Mouse (Mus musculus) liver, adult (tissue): ENCODE measurements around the gene Mtmr14.

Source experiments
- GATA4 ChIP-seq: IDR thresholded peaks from 2 replicates; pipeline ENCODE4 v1.6.1; 2014; ENCODE audit warnings: mild to moderate bottlenecking, low read length; ENCODE audit not compliant: insufficient replicate concordance

Gene Mtmr14

DNA sequence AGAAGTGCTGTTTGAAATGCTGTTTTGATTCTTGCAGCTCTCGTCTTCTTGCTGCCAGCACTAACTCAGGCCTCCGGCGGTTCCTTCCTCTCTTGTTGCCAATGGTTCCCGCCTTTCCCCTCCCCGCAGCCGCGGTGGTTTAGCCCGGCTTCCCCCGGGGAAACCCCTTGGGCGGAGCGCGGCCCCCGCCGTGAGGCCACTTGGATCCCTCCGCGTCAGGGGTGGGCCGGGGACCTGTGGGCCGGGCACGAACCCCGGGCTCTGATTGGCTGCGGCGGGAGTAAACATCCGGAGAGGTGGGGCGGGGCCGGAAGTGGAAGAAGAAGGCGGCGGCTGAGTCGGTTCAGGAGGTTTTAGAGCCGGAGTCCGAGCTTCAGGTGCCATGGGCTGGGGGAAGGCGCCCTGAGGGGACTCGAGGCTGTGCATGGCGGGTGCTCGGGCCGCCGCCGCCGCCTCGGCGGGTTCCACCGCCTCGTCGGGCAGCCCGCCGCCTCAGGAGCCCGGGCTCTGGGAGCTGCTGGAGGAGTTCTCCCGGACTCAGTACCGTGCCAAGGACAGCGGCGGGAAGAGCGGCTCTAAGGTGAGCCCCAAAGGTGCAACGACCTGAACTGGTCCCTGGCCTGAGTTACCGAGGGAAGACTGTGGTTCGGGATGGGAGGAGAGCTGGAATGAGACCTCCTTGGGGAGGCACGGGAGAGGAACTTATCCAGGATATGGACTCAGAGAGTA lies at the start of gene Mtmr14:
Mtmr14 (plus strand) TSS at position 302 of the 729 bp plus-strand sequence.
- peak; percentile 73; the same call in 1 of the 2 replicates for TF ChIP-seq GATA4

GRCm38 (mm10) chr6:113193765-113194460 lies 43.7 kb upstream of the Mtmr14 start:
- TF ChIP-seq GATA4 = no peak

- no peak for TF ChIP-seq GATA4
Observed at GRCm38 (mm10) chr6:113194517-113194840, 43.2 kb upstream of the Mtmr14 start.

GRCm38 (mm10) chr6:113194841-113195595 lies 42.6 kb upstream of the Mtmr14 start, which contains the start of gene Lhfpl4:
Gene Lhfpl4, minus strand, starts transcription at chr6:113195384.
- no peak for TF ChIP-seq GATA4

- TF ChIP-seq GATA4 = no peak
Observed at GRCm38 (mm10) chr6:113195596-113195992, 42.0 kb upstream of the Mtmr14 start.

DNA sequence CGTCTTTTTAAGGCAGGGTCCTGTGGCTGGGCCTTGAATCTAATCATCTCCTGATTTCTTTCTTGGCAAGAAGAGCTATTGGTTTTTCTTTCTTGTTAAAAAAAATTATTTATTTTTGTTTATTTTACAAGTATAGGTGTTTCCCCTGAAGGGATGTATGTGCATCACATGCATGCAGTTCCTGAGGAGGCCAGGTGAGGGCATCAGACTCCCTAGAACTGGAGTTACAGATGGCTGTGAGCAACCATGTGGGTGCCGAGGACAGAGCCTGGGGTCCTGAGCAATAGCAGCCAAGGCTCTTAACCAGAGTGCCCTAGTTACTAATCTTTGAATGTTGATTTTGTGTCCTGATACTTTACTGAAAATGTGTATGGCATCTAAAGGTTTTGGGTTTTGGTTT lies 21.4 kb upstream of the Mtmr14 start:
- TF ChIP-seq GATA4 = no peak

GRCm38 (mm10) chr6:113225798-113226197 lies 11.8 kb upstream of the Mtmr14 start:
- no peak for TF ChIP-seq GATA4

DNA sequence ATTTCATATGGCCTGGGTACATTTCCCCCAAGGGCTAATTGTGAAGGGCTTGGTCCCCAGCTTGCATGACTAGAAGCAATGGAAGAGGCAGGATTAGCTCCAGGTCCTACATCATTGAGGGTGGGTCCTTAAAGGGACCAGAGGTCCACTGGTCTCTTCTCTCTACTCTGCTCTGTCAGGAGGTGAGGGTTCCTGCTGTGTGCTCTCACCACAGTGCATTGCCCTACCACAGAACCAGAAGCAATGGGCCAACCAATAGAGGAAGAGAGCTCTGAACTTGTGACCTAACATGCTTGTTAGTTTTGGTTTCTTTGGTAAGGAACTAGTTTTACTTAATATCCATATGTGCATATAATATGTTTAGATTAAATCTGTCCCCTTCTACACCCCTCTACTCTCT lies 10.9 kb upstream of the Mtmr14 start:
- no peak for TF ChIP-seq GATA4

DNA sequence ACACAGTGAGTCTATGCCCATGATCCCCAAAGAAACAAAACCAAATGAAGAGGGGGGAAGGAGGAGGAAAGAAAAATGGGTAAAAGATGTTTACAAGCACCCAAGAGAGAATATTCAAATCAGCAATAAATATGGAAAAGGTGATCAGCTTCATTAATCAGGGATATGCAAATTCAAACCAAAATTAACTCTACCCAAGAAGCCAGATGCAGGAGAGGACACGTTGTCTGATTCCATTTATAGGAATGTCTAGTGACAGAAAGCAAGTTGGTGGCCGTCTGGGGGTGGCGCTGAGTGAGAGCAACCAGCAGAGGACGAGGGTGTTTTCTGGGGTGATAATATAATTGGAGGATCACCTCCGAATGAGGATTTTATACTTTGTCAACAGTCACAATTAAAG lies 2.5 kb upstream of the Mtmr14 start:
- TF ChIP-seq GATA4 = no peak

DNA sequence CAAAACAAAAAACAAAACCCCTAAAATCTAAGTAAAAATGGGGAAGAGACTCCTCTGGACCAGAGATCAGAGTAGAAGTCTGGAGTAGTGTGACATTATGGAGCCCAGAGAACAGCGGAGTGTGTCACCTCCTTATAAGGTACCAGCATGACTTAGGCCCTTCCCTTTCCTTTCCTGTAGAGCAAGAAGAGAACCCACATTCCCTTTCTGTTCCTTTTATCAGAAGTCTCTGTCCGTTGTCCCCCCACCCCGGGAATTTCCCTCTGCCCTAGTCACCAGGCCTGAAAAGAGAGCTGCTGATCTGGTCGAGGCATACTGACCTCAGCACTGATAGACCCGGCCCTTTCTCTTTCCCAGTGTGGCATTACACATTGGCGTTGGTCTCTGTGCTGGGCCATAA lies 799 bp downstream of the Mtmr14 start:
- TF ChIP-seq GATA4 = no peak

DNA sequence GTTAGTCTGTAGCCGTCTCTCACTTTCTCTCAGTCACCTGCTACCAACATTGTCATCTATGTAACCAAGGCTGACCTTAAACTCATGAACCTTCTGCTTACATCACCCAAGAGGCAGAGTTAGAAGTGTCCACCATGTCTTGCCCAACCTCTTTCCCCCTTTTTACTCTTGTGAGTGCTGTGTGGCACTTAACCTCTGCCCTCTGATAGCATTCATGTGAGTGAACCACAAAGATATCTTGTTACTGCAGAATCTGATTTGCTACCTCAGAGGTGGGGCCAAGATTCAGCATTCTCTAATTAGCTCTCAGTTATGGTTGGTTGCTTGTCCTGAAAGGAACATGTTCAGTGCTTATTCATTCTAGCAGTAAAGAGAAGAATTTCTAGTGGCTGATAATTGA lies 5.1 kb downstream of the Mtmr14 start:
- no peak for TF ChIP-seq GATA4

GRCm38 (mm10) chr6:113245585-113245984 lies 7.9 kb downstream of the Mtmr14 start:
- TF ChIP-seq GATA4 = no peak

GRCm38 (mm10) chr6:113250786-113251185 lies 13.1 kb downstream of the Mtmr14 start:
- TF ChIP-seq GATA4 = no peak

DNA sequence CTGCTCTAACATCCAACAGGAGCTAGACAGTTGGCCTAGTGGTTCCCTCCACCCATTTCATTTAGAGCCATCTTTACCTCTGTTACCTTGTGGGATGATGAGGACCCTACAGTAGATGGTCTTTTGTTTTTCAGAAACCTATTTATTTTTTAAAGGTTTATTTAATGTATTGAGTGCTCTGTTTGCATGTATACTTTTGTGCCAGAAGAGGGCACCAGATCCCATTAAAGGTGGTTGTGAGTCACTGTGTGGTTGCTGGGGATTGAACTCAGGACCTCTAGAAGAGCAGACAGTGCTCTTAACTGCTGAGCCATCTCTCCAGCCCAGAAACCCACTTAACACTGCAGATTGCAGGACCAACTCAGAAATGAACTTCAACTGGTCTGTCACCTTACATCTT lies 14.3 kb downstream of the Mtmr14 start:
- no peak for TF ChIP-seq GATA4

GRCm38 (mm10) chr6:113254899-113255298 lies 17.3 kb downstream of the Mtmr14 start:
- TF ChIP-seq GATA4 = no peak

GRCm38 (mm10) chr6:113261174-113261858 lies 23.7 kb downstream of the Mtmr14 start:
- no peak for TF ChIP-seq GATA4

DNA sequence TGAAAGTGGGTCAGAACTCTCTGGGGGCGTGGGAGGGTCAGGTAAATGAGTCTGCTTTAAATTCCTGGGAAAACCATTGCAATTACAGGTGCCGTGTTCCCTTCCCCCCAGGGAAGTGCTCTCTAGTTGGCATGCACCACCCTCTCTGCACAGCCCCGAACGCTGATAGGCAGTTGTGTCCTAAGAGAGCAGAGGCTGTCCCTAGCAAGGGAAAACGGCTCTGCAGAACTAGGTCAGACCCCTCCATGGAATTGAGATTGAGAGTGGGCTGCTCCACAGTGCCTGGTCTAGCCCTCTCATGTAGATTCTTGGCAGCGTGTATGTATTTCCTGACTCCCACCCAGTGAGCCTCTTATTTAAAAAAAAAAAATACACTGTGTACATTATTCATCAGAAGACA lies 25.9 kb downstream of the Mtmr14 start:
- no peak for TF ChIP-seq GATA4
